Mouse (Mus musculus) hindbrain, embryonic 10.5 days (tissue): ENCODE measurements around the gene Itgal. TPM values are rescaled to one million over a fixed set of nuclear protein-coding genes. Genes with fewer than 3 reads are reported as not detected.
"Not testable (repeated sequence)": the region's sequence is repeated elsewhere in the genome, so short reads cannot be mapped to it uniquely, and the experiment has no call there.

Experiments
- DNase-seq: peaks from one replicate; pipeline ENCODE4 v3.0.0-alpha.2; 2017; ENCODE audit warnings: low spot score
- H3K27ac ChIP-seq: fragments of 300-500 bp; sonication (generic); 2 replicates; pipeline ENCODE4 v1.5.1; 2016; ENCODE audit warnings: mild to moderate bottlenecking, moderate library complexity
- H3K27me3 ChIP-seq: fragments of 300-500 bp; sonication (generic); 2 replicates; pipeline ENCODE4 v1.6.1; 2016; ENCODE audit warnings: mild to moderate bottlenecking; ENCODE audit not compliant: poor library complexity, insufficient read depth, severe bottlenecking
- H3K36me3 ChIP-seq: fragments of 300-500 bp; sonication (generic); 2 replicates; pipeline ENCODE4 v1.6.1; 2016; ENCODE audit warnings: mild to moderate bottlenecking, moderate library complexity
- H3K4me1 ChIP-seq: fragments of 300-500 bp; sonication (generic); replicated peaks from 2 replicates; pipeline ENCODE4 v1.6.1; 2016; ENCODE audit warnings: mild to moderate bottlenecking
- H3K4me3 ChIP-seq: fragments of 300-500 bp; sonication (generic); 2 replicates; pipeline ENCODE4 v1.5.1; 2016; ENCODE audit warnings: mild to moderate bottlenecking, moderate library complexity
- H3K9me3 ChIP-seq: fragments of 300-500 bp; sonication (generic); 2 replicates; pipeline ENCODE4 v1.6.1; 2016; ENCODE audit warnings: mild to moderate bottlenecking, moderate library complexity
- WGBS: fragments of 180-500 bp; shearing (Covaris S2); methylation state at CpG from one replicate; pipeline ENCODE4 v1.1.7; 2016; 5-methylcytosine and 5-hydroxymethylcytosine counted together
- polyA plus RNA-seq: library from polyadenylated mRNA; unstranded; fragments of >200 nt; fragmentation: Nextera tagmentation; extraction: Ambion mirVana; gene quantifications from 2 replicates; pipeline ENCODE4 v1.2.1, GENCODE M21; 2016

The Itgal gene
- polyA plus RNA-seq, 1 experiment from 2014 or later: 0.68 TPM

DNA sequence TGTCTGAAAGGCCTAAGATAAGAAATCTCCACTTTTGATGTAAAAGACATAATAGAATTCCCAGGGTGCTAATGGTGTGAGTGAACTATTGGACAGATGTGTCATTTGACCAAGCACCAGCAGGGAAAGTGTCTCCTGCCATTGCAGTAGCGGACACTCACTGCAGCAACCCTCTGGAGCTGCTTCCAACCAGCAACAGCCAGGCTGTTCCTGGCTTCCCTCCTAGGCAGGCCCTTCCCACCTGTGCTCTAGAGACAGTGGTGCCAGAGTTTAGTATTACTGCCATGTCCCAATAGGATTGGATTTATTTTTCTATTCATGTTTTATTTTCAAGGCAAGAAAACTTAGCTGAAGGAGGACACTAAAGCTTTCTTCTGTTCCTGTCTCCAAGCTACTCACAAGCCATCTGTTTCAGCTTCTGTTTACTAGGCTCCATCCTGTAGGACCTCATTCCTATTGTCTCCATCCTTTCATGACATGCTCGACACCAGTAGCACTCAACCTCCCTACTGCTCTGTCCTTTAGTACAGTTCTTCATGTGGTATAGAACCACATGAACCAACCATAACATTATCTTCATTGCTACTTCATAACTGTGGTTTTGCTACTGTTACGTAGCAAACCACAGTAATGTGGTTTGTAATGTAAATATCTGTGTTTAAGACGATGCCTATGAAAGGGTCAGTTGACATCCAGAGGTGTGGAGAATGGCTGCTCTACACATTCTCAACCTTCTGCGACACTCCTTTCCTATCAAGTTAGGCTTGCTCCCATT lies 55.4 kb downstream of the Itgal start:
- Histone ChIP-seq H3K27me3 (no peaks in the 10 kb centered on the region; the same call in 1 of the 2 replicates), H3K27ac (no peak overlapping the region), H3K4me1 (peaks cover 12% of the 10 kb centered on the region), H3K9me3 (no peaks in the 10 kb centered on the region), H3K36me3 (no peaks in the 10 kb centered on the region), H3K4me3 (no peak overlapping the region)
- 86% methylated on average over 5 of the region's 5 CpGs for WGBS
- DNase-seq: no peak

DNA sequence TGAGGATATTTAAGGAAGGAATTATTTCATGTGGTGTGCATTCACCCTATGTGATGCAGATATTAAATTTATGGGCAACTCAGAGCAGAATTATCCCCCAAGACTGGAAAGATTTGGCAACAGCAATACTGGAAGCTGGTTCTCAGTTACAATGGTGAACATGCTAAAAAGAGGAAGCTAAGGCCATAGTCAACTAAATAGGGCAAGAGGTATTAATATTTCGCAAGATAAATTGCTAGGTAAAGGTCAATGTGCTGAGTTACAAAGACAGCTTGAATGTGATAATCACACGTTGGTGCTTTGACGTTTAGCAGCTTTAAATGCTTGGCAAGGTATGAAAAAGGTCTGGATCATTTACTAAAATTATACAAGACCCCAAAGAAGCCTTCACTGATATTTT lies 59.7 kb downstream of the Itgal start:
- DNase-seq: no peak
- 75% methylated on average over 3 of the region's 3 CpGs for WGBS
- no peak overlapping the region for H3K4me3 ChIP-seq

DNA sequence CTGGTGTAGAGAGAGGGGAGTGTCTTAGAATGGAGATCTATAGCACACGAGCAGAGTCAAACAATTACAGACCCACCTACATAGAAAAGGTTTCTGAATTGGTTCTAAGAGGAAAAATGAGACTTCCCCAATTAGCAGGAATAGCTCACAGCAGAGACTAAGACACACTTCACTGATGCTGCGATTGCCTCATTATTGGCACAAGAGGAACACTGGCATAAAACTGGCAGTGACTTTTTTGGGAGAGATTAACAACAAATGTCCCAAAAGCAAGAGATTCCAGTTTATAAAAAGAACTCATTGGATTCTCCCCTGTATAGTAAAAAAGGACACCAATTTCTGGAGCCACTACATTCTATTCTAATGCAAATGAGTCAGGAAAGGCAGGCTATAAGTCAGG lies 61.8 kb downstream of the Itgal start:
- Histone ChIP-seq H3K9me3 (no peaks in the 10 kb centered on the region), H3K4me1 (0 out of 2 replicates have a peak, but pooled peaks cover 3% of the 10 kb centered on the region), H3K27ac (no peak overlapping the region), H3K27me3 (peaks cover 8% of the 10 kb centered on the region), H3K4me3 (no peak overlapping the region), H3K36me3 (no peaks in the 10 kb centered on the region)
- DNase-seq: no peak
- WGBS: 78% methylated on average over 2 of the region's 2 CpGs

More for the DNA sequence above, 59.7 kb downstream of the Itgal start:
- Histone ChIP-seq H3K27ac (no peak overlapping the region), H3K27me3 (no peaks in the 10 kb centered on the region; the same call in 1 of the 2 replicates), H3K36me3 (no peaks in the 10 kb centered on the region), H3K9me3 (no peaks in the 10 kb centered on the region), H3K4me1 (no peaks in the 10 kb centered on the region)

DNA sequence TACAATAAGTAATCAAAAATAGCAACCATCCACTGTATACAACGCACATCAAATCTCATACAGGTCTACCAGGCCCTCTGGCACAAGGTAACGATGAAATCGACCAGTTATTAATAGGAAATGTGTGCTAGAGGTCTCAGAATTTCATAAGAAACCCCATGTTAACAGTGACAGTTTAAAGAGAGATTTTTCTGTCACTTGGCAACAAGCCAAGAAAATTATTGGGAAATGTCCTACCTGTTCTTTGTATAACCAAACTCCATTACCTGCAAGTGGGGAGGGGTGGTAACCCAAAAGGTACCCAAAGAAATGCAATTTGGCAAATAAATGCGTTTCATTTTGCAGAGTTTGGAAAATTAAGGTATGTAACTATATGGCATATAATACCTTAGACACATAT lies 62.4 kb downstream of the Itgal start:
- no peak for DNase-seq
- Histone ChIP-seq H3K27me3 (peaks cover 14% of the 10 kb centered on the region), H3K9me3 (no peaks in the 10 kb centered on the region), H3K4me3 (no peak overlapping the region), H3K36me3 (no peaks in the 10 kb centered on the region), H3K27ac (no peak overlapping the region), H3K4me1 (peaks cover 6% of the 10 kb centered on the region)
- WGBS: 75% methylated on average over 4 of the region's 4 CpGs

DNA sequence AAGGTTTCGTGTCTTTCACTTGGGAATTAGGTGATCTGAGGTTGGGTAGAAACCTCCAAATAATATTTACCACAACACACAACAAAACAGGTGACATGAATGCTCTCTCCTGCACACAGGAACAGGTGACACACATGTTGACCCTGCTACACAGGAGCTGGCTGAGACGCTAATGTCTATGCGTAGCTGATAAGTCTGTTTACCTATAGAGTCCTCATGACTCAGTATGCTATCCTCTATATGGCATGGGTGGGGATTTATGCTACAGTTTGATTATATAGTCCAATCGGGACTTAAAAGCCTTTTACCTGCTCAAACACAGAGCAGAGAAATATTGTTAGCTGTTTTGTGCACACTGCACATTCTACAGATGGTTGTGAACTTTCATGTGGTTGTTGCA lies 64.2 kb downstream of the Itgal start:
- no peak overlapping the region for H3K4me3 ChIP-seq
- DNase-seq: no peak
- peaks cover 29% of the 10 kb centered on the region for H3K27me3 ChIP-seq
- 80% methylated on average over 4 of the region's 4 CpGs for WGBS
- H3K27ac ChIP-seq: no peak overlapping the region
- H3K9me3 ChIP-seq: no peaks in the 10 kb centered on the region
- H3K4me1 ChIP-seq: peaks cover 17% of the 10 kb centered on the region
- no peaks in the 10 kb centered on the region for H3K36me3 ChIP-seq

DNA sequence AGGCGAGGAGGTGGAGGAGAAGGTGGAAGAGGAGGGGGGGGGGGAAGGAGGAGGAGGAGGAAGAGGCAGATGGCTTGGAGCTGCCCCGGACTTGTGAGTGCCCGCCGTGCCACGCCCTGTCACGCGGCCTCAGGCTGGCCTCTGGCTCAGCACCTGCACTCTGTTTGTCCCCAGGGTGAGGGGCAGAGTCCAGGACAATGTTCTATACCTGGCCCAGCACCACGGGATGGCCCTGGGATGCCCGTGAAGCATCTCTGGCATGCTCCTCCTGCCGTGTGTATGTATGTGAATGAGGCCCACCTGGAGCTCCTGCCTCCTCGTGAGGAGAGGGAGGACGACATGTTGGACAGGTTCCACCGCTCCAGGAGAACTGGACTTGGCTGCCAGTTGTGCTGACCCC lies 65.4 kb downstream of the Itgal start:
- WGBS: 58% methylated on average over 13 of the region's 13 CpGs
- Histone ChIP-seq H3K36me3 (no peaks in the 10 kb centered on the region), H3K4me3 (no peak overlapping the region), H3K27me3 (peaks cover 33% of the 10 kb centered on the region), H3K9me3 (no peaks in the 10 kb centered on the region), H3K4me1 (peaks cover 17% of the 10 kb centered on the region), H3K27ac (no peak overlapping the region)
- no peak for DNase-seq

DNA sequence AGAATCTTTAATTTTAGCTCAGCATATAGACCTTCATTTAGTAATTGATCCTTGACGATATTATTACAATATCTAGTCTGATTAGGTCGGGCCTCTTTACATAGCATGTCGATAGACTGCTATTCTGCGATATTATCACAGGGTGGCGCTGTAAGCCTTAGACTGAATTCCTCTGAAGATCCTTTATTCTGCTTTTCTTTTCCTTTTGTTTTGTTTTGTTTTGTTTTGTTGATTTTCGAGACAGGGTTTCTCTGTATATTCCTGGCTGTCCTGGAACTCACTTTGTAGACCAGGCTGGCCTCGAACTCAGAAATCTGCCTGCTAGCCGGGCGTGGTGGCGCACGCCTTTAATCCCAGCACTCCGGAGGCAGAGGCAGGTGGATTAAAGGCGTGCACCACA lies 66.4 kb downstream of the Itgal start:
- peaks cover 33% of the 10 kb centered on the region for H3K27me3 ChIP-seq
- WGBS: 28% methylated on average over 13 of the region's 13 CpGs
- peak; percentile 20 for DNase-seq

DNA sequence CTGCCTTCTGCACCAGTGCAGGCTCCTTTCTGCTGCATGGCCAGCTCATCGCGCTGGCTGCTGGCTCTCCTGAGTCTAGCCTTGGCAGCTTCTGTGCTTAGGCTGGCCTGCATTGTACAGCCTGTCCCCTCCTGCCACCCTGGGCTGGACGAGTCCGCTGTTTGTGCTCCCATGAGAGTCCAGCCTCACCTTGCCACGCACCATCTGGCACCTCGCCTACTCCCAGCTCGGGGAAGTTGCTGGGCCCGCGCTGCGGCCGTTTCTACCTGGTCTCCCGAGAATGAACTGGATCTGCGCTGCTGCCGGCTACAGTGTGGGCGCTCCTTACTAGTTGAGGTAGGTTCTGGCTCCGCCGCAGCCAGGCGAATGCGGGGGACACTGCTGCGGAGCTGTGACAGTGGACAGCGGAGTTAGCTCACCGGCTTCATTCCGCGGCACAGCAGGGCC lies 67.4 kb downstream of the Itgal start:
- Histone ChIP-seq H3K27ac (peak overlapping the region; percentile 47), H3K9me3 (no peaks in the 10 kb centered on the region), H3K4me3 (peak overlapping the region; percentile 56), H3K36me3 (no peaks in the 10 kb centered on the region), H3K4me1 (peaks cover 17% of the 10 kb centered on the region), H3K27me3 (peaks cover 33% of the 10 kb centered on the region)
- DNase-seq: peak; percentile 57
- 1% methylated on average over 24 of the region's 24 CpGs for WGBS

More for the DNA sequence above, 66.4 kb downstream of the Itgal start:
- peaks cover 17% of the 10 kb centered on the region for H3K4me1 ChIP-seq
- H3K4me3 ChIP-seq: peak overlapping the region; percentile 26
- H3K36me3 ChIP-seq, H3K27ac ChIP-seq, H3K9me3 ChIP-seq: not testable (repeated sequence)

DNA sequence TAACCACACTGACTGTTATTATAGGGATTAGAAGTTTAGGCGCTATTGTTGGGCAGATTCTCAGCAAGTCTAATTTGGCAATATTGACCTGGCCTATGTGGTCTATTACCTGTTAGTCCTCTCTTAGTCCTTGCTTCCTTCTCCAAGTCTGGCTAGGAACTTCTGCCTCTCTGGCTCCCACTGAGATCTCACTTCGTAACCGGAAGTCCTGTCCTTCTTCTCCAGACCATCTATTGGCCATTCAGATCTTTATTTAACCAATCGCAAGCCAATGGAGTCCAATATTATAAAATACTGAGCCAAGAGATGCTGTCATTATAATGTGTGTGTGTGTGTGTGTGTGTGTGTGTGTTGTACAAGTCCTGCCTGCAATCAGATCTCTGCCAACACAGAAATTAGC lies 68.1 kb downstream of the Itgal start:
- no peak overlapping the region for H3K27ac ChIP-seq
- peaks cover 17% of the 10 kb centered on the region for H3K4me1 ChIP-seq
- peak overlapping the region; percentile 56 for H3K4me3 ChIP-seq
- H3K9me3 ChIP-seq: no peaks in the 10 kb centered on the region
- WGBS: 49% methylated on average over 4 of the region's 4 CpGs
- no peak for DNase-seq
- H3K36me3 ChIP-seq: no peaks in the 10 kb centered on the region
- H3K27me3 ChIP-seq: peaks cover 33% of the 10 kb centered on the region

DNA sequence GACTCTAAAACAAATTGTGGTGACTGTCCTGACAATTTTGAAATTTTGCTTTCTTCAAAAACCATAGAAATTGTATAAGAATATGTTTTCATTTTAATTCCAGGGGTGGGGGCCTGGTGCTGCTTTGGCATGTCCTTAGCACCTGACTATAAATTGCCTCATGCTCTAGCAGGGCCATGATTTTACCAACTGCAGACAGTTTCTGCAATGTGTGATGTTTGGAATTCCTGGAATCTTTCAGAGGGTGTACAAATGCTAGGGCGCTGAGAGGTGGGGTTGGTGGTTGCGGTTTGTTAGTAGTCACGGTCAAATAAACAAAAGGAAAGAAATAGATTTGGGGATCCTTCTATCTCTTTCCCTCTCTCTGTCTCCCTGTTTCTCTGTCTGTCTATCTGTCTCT lies 70.2 kb downstream of the Itgal start:
- H3K9me3 ChIP-seq: no peaks in the 10 kb centered on the region
- H3K27me3 ChIP-seq: peaks cover 32% of the 10 kb centered on the region
- no peak overlapping the region for H3K27ac ChIP-seq
- H3K36me3 ChIP-seq: no peaks in the 10 kb centered on the region
- no peak for DNase-seq
- WGBS: 87% methylated on average over 3 of the region's 3 CpGs
- H3K4me3 ChIP-seq: no peak overlapping the region
- H3K4me1 ChIP-seq: peaks cover 17% of the 10 kb centered on the region

DNA sequence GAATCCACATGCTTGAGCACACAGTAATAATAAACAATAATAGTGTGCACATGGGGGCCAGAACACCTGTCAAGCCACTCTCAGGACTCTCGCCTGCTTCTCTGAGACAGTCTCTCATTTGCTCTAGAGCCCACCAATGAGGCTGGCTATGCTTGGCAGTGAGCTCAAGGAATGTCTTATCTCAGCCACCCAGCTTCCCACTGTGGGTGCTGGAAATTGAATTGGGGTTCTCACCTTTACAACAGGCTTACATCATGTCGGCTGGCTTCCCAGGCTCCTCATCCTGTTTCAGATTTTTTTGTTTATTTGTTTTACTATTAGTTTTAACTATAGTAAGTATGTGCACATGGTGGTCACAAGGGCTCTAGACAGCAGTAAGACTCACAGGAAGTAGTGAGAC lies 75.2 kb downstream of the Itgal start:
- peaks cover 9% of the 10 kb centered on the region for H3K4me1 ChIP-seq
- no peak for DNase-seq
- H3K27me3 ChIP-seq: no peaks in the 10 kb centered on the region
- H3K9me3 ChIP-seq: no peaks in the 10 kb centered on the region
- 81% methylated on average over 2 of the region's 2 CpGs for WGBS
- peaks cover 25% of the 10 kb centered on the region for H3K36me3 ChIP-seq
- no peak overlapping the region for H3K27ac ChIP-seq
- no peak overlapping the region for H3K4me3 ChIP-seq

DNA sequence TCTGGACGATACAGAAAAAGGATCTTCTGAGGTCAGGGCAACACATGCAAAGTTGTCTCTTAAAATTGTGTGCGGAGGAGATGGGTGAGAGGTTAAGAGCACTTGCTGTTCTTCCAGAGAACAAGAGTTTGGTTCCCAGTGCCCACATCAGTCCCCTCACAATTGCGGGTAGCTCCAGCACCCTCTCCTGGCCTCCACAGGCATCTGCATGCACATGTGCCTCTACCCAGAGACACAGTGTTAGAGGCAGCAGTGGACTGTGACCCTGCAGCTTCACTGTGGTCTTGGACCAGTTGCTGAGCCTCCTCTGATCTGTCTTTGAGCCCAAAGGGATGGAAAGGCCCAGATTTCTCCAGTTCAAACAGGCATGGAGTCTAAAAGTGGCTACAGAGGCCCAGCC lies 75.8 kb downstream of the Itgal start:
- WGBS: 80% methylated on average over 3 of the region's 3 CpGs
- not testable (repeated sequence) for DNase-seq, H3K27me3 ChIP-seq, H3K4me1 ChIP-seq, H3K4me3 ChIP-seq, H3K9me3 ChIP-seq, H3K27ac ChIP-seq
- H3K36me3 ChIP-seq: peaks cover 25% of the 10 kb centered on the region

DNA sequence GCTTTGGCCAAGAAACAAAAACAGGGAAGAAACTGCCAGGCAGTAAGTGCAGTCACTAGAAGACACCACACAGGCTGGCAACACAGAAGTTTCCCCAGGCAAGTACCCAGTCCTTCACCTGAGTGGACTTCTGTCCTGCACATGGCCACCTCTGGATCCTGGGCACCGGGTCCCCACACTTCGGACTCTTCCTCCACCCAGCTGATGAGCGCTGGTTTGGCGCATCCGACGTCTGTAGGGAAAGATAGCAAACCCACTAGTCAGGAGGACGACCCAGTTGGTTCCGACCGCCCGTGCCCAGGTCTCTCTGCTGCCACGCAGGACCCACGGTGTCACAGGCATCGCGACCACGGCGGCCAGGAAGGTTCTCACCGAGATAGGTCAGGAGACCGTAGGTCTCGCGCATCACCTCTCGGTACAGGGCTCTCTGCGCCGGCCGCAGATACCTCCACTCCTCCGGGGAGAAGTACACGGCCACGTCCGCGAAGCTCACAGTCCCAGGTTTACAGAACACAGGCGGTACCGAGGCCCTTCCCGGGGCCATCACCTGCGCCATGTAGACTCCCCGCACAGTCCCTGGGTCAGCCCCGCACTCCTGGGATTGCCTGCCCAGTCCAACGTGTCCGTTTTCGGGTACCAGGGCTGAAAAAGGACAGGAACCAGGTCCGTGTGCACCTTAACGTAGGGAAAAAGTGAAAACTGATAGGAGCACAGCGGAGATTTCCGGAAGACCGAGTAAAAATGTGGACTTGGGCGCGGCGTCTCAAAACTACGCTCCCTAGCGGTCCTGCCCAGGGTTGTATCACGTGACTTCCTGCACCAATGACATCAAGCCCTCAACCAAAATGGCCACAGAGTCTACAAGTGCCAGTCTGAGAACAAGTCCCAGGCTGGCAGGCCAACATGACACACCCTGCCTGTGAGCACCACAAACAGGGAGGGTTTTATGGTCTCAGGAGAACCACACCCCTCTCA lies 79.5 kb downstream of the Itgal start, which contains the start of gene Zfp747:
Gene Zfp747, minus strand, starts transcription at position 780 of the 975 bp plus-strand sequence.
- H3K9me3 ChIP-seq, H3K4me1 ChIP-seq, H3K27me3 ChIP-seq: not testable (repeated sequence)
- 3% methylated on average over 49 of the region's 49 CpGs for WGBS
- H3K27ac ChIP-seq: peak within 1 kb of the TSS; percentile 87
- H3K4me3 ChIP-seq: peak within 1 kb of the TSS; percentile 73
- peaks cover 25% of the 10 kb centered on the region for H3K36me3 ChIP-seq
- peak; percentile 87 for DNase-seq
